Mouse (Mus musculus) erythroid progenitor cell, adult 5-6 weeks (primary cell): ENCODE measurements around the gene Tomm40. TPM values are rescaled to one million over a fixed set of nuclear protein-coding genes. Genes with fewer than 3 reads are reported as not detected.
"Not testable (repeated sequence)": the region's sequence is repeated elsewhere in the genome, so short reads cannot be mapped to it uniquely, and the experiment has no call there.

Experiments
- ATAC-seq: replicated peaks from 2 replicates; pipeline ENCODE4 v1.8.0; 2016; ENCODE audit warnings: moderate number of reproducible peaks, mild to moderate bottlenecking, moderate TSS enrichment, inconsistent platforms; ENCODE audit not compliant: poor library complexity, low FRiP score, severe bottlenecking
- total RNA-seq, 2 experiments: library from RNA; stranded (forward) in 1 of 2; stranded (reverse) in 1 of 2; fragments of 150-400 nt in 1 of 2; fragments of 186-747, 209-891 nt in 1 of 2; gene quantifications; 2 replicates each; pipeline versions ENCODE4 v1.2.3 to v1.2.4; 2015 to 2017; ENCODE audit warnings: low replicate concordance in 2 of 2

Tomm40 gene
- total RNA-seq, 2 experiments from 2014 or later, result 10.4 to 14.7 TPM

- no peak for ATAC-seq
Observed at GRCm38 (mm10) chr7:19691873-19692865, 23.1 kb downstream of the Tomm40 start, which contains the start of gene Apoc1. TSS of gene Apoc1 (minus strand) at chr7:19692660.

- no peak for ATAC-seq
Observed at GRCm38 (mm10) chr7:19691434-19691833, 23.8 kb downstream of the Tomm40 start.

- no peak for ATAC-seq
Observed at GRCm38 (mm10) chr7:19690845-19691244, 24.4 kb downstream of the Tomm40 start.

GRCm38 (mm10) chr7:19688611-19689010 is 26.6 kb downstream of the Tomm40 start:
- no peak for ATAC-seq

- no peak for ATAC-seq
Observed at GRCm38 (mm10) chr7:19688101-19688500, 27.1 kb downstream of the Tomm40 start.

- not testable (repeated sequence) for ATAC-seq
Observed at GRCm38 (mm10) chr7:19686927-19687583, 28.2 kb downstream of the Tomm40 start.

- no peak for ATAC-seq
Observed at GRCm38 (mm10) chr7:19686521-19686920, 28.7 kb downstream of the Tomm40 start.

GRCm38 (mm10) chr7:19685374-19685773 is 29.9 kb downstream of the Tomm40 start:
- no peak for ATAC-seq

GRCm38 (mm10) chr7:19683771-19684201 is 31.5 kb downstream of the Tomm40 start:
- no peak for ATAC-seq

GRCm38 (mm10) chr7:19682979-19683378 is 32.3 kb downstream of the Tomm40 start:
- no peak for ATAC-seq

- ATAC-seq, result no peak
Observed at GRCm38 (mm10) chr7:19681202-19681694, 34.0 kb downstream of the Tomm40 start, which contains the start of the genes Gm44805 and Apoc4. TSS of gene Gm44805 (minus strand) at chr7:19681423. TSS of gene Apoc4 (minus strand) at chr7:19681479.

GRCm38 (mm10) chr7:19680702-19681101 is 34.5 kb downstream of the Tomm40 start:
- no peak for ATAC-seq

GRCm38 (mm10) chr7:19678901-19679300 is 36.3 kb downstream of the Tomm40 start:
- ATAC-seq, result no peak

GRCm38 (mm10) chr7:19677872-19678271 is 37.4 kb downstream of the Tomm40 start, which contains the start of gene Apoc2:
TSS of gene Apoc2 (minus strand) at chr7:19677941.
- no peak for ATAC-seq

- ATAC-seq, result no peak
Observed at GRCm38 (mm10) chr7:19676662-19677061, 38.6 kb downstream of the Tomm40 start.

GRCm38 (mm10) chr7:19675824-19676223 is 39.4 kb downstream of the Tomm40 start:
- no peak for ATAC-seq

- no peak for ATAC-seq
Observed at GRCm38 (mm10) chr7:19673083-19673699, 42.0 kb downstream of the Tomm40 start.

GRCm38 (mm10) chr7:19671511-19671910 is 43.7 kb downstream of the Tomm40 start:
- no peak for ATAC-seq

GRCm38 (mm10) chr7:19668947-19669721 is 46.1 kb downstream of the Tomm40 start:
- ATAC-seq, result peak; percentile 53
